Mouse (Mus musculus): ENCODE measurements around the gene Auh. TPM values are rescaled to one million over a fixed set of nuclear protein-coding genes. Genes with fewer than 3 reads are reported as not detected.

The Auh gene
- polyA plus RNA-seq, 1 experiment from 2014 or later: 34.8 TPM

DNA sequence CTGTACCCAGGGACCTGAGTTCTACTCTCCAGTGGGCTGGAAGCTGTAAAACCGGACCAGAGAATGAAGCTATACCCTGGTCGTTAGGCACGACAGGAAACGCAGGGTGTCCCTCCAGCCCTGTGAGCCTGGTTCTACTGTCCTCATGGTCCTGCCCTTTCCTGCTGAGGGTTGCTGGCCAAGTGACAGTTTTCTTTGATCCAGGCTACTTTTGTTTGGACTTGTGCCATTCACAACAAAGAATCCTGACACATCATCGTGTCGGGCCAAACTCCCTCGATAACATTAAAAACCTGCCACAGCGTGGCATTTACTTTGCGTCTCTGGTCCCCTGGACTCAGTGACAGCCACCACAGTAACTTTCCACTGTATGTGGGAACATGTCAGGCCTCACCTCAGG lies 107.9 kb downstream of the Auh start:
- TF ChIP-seq CTCF (IDR thresholded peaks at IDR 0.05; ENCODE audit: low read depth): no peak
- H3K4me1 ChIP-seq (ENCODE audit: insufficient read depth): peaks cover 45% of the 10 kb centered on the region
- 25% methylated on average over 9 of the region's 9 CpGs for WGBS
- no peak overlapping the region for H3K4me3 ChIP-seq (ENCODE audit: low read depth, low read length)
- DNase-seq (peak; percentile 71), ATAC-seq (ENCODE audit: insufficient read depth) (0 out of 2 replicates have a peak, but pooled peaks have one; percentile 22)
- H3K9me3 ChIP-seq (ENCODE audit: low read depth, low read length): no peaks in the 10 kb centered on the region
- no peaks in the 10 kb centered on the region for H3K27me3 ChIP-seq (ENCODE audit: insufficient read depth, low read length)
- no peaks in the 10 kb centered on the region for H3K36me3 ChIP-seq (ENCODE audit: insufficient read depth)
- peak overlapping the region; percentile 6; the same call in 1 of the 2 replicates for H3K4me2 ChIP-seq
- 0 out of 2 replicates have a peak overlapping the region, but pooled peaks have one; percentile 21 for H3K9ac ChIP-seq
- H3K27ac ChIP-seq (ENCODE audit: low read depth): peak overlapping the region; percentile 76

DNA sequence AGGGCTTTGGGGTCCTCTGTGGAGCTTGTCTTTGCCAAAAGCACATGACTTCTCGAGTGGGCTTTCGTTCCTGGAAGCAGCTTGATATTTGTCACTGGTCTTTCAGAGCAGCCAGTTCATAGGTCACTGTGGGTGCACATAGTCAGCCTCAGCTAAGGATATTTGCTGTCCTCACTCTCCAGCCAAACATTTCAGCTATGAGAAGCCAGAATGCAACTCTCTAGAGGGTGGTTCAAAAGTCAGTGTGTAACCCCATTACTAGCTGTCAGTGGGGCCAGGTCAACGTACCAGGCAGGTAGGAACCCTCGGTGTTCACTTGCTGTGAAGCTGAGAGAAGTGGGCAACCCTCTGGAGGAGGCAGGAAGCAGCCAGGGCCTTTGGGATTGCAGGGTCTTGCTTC lies 109.6 kb downstream of the Auh start:
- H3K4me1 ChIP-seq (ENCODE audit: insufficient read depth): peaks cover 40% of the 10 kb centered on the region

DNA sequence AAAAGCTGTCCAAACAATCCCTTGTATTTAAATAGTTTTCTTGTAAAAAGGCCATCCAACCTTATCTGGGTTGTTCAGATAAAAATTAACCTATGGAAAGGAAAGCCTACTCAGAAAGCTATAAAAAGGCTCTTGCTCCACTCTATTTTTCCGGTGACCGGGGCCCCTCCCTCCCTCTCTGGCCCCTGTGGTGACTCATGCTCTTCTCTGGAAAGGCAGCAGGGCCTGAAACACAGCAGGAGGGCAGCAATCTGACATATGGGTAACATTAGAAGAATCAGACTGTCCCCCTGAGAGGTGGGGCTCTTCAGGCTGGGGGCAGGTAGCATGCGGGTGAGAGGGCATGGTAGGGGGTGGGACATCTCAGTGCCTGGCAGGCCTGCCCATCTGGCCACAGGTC lies 110.7 kb downstream of the Auh start:
- ATAC-seq (ENCODE audit: insufficient read depth) (0 out of 2 replicates have a peak, but pooled peaks have one; percentile 35), DNase-seq (peak; percentile 69)
- Histone ChIP-seq H3K4me3 (ENCODE audit: low read depth, low read length) (no peak overlapping the region), H3K4me1 (ENCODE audit: insufficient read depth) (peaks cover 40% of the 10 kb centered on the region), H3K27me3 (ENCODE audit: insufficient read depth, low read length) (no peaks in the 10 kb centered on the region), H3K9ac (no peak overlapping the region), H3K9me3 (ENCODE audit: low read depth, low read length) (no peaks in the 10 kb centered on the region), H3K4me2 (0 out of 2 replicates have a peak overlapping the region, but pooled peaks have one; percentile 10), H3K27ac (ENCODE audit: low read depth) (peak overlapping the region; percentile 81; the same call in 1 of the 2 replicates), H3K36me3 (ENCODE audit: insufficient read depth) (no peaks in the 10 kb centered on the region)
- no peak for TF ChIP-seq CTCF (IDR thresholded peaks at IDR 0.05; ENCODE audit: low read depth)
- 18% methylated on average over 3 of the region's 3 CpGs for WGBS

More for the DNA sequence above, 109.6 kb downstream of the Auh start:
- H3K4me3 ChIP-seq (ENCODE audit: low read depth, low read length): no peak overlapping the region
- no peaks in the 10 kb centered on the region for H3K36me3 ChIP-seq (ENCODE audit: insufficient read depth)
- H3K9me3 ChIP-seq (ENCODE audit: low read depth, low read length): no peaks in the 10 kb centered on the region
- no peak overlapping the region for H3K9ac ChIP-seq
- no peak for TF ChIP-seq CTCF (IDR thresholded peaks at IDR 0.05; ENCODE audit: low read depth)
- DNase-seq: no peak
- H3K4me2 ChIP-seq: no peak overlapping the region
- 67% methylated on average over 4 of the region's 4 CpGs for WGBS
- no peaks in the 10 kb centered on the region for H3K27me3 ChIP-seq (ENCODE audit: insufficient read depth, low read length)
- ATAC-seq (ENCODE audit: insufficient read depth): no peak
- peak overlapping the region; percentile 1; the same call in 1 of the 2 replicates for H3K27ac ChIP-seq (ENCODE audit: low read depth)

DNA sequence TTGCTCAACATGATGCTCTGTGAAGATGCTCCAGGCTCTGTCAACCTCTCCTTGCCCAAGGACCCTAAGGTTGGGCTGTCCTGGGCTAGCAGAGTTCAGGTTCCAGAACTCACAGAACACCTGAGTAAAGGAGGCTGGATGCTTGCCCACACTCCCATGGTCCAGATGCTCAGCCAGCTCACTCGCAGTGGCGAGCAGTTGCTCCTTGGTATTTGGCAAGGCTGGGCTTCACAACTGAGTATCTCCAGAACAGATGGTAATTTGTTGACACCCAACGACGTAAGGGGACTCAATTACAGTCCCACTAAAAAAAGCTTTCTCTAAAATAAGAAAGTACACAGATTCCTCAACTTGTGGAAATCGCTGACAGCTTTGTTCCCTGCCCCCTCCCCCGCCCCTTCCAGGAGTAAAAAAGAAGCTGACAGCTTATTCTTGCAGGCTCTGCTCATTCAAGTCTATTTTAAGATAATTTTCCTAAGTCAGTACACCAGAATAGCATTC lies 111.4 kb downstream of the Auh start:
- H3K27ac ChIP-seq (ENCODE audit: low read depth): peak overlapping the region; percentile 81; the same call in 1 of the 2 replicates
- no peak overlapping the region for H3K4me2 ChIP-seq
- ATAC-seq (ENCODE audit: insufficient read depth): no peak
- H3K9ac ChIP-seq: no peak overlapping the region
- H3K4me1 ChIP-seq (ENCODE audit: insufficient read depth): peaks cover 38% of the 10 kb centered on the region
- H3K36me3 ChIP-seq (ENCODE audit: insufficient read depth): no peaks in the 10 kb centered on the region
- WGBS: 22% methylated on average over 6 of the region's 6 CpGs
- H3K9me3 ChIP-seq (ENCODE audit: low read depth, low read length): no peaks in the 10 kb centered on the region
- H3K27me3 ChIP-seq (ENCODE audit: insufficient read depth, low read length): no peaks in the 10 kb centered on the region
- TF ChIP-seq CTCF (IDR thresholded peaks at IDR 0.05; ENCODE audit: low read depth): no peak
- peak; percentile 39 for DNase-seq
- H3K4me3 ChIP-seq (ENCODE audit: low read depth, low read length): no peak overlapping the region

DNA sequence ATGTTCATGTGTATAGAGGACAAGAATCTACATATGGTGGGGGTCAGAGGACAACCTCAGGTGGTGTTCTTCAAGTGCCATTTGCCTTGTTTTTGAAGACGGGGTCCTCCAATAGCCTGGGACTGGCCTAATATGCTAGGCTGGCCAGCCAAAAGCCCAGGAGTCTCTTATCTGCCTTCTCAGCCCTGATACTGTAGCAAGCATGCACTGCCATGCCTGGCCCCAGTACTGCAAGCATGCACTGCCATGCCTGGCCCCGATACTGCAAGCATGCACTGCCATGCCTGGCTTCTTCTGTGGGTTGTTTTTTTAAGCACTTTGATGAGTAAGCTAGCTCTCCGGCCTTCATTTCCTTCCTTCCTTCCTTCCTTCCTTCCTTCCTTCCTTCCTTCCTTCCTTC lies 115.7 kb downstream of the Auh start:
- no peak for DNase-seq
- 72% methylated on average over 3 of the region's 3 CpGs for WGBS
- no peak overlapping the region for H3K27ac ChIP-seq (ENCODE audit: low read depth)
- peaks cover 5% of the 10 kb centered on the region; the same call in 1 of the 2 replicates for H3K4me1 ChIP-seq (ENCODE audit: insufficient read depth)
- no peak overlapping the region for H3K9ac ChIP-seq
- H3K4me3 ChIP-seq (ENCODE audit: low read depth, low read length): no peak overlapping the region
- no peaks in the 10 kb centered on the region for H3K27me3 ChIP-seq (ENCODE audit: insufficient read depth, low read length)
- no peaks in the 10 kb centered on the region for H3K36me3 ChIP-seq (ENCODE audit: insufficient read depth)
- no peak overlapping the region for H3K4me2 ChIP-seq
- no peaks in the 10 kb centered on the region for H3K9me3 ChIP-seq (ENCODE audit: low read depth, low read length)
- ATAC-seq (ENCODE audit: insufficient read depth): no peak
- no peak for TF ChIP-seq CTCF (IDR thresholded peaks at IDR 0.05; ENCODE audit: low read depth)

DNA sequence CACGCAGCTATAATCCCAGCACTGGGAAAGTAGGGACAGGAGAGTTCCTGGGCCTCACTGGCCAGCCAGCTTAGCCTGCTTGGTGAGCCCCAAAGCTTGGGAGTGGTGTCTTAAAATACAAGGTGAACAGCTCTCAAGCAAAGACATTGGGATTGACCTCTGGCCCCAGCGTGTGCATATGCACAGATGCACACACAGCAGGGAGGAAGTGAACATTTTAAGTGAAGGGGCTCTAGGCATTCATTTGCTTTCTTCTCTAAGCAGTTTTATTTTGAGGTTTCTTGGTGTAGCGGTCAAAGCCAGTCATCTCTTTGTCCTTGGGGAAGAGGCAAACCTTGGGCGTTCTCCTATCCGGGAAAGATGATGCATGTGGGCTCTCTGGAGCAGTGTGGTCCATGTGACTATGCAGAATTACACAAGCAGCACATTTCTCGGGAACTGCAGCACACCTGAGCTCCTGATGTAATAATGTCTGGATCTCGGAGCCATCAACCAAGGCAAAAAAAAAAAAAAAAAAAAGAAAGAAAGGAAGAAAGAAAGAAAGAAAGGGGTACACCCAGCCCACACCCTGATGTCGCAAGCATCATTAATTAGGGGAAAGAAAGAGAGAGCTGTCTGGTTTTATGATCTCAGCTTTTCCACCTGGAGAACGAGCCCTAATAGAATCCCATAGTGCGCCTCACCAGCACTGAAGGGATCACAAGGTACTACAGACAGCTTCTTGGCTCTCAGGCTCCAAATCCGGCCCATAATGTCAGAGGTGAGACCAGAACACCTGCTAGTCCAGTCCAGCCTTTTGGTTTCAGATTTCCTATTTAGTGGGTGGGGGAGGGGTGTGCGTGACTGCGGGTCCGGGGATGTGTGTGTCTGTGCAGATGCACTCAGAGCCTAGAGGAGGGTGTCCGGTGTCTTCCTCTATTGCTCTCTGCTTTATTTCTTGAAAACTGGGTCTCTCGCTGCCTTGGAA lies 116.6 kb downstream of the Auh start:
- no peaks in the 10 kb centered on the region for H3K9me3 ChIP-seq (ENCODE audit: low read depth, low read length)
- no peak overlapping the region for H3K27ac ChIP-seq (ENCODE audit: low read depth)
- ATAC-seq (ENCODE audit: insufficient read depth): no peak
- H3K9ac ChIP-seq: no peak overlapping the region
- peaks cover 1% of the 10 kb centered on the region; the same call in 1 of the 2 replicates for H3K4me1 ChIP-seq (ENCODE audit: insufficient read depth)
- WGBS: 66% methylated on average over 16 of the region's 16 CpGs
- H3K36me3 ChIP-seq (ENCODE audit: insufficient read depth): no peaks in the 10 kb centered on the region
- no peak for DNase-seq
- no peak overlapping the region for H3K4me3 ChIP-seq (ENCODE audit: low read depth, low read length)
- TF ChIP-seq CTCF (IDR thresholded peaks at IDR 0.05; ENCODE audit: low read depth): no peak
- no peak overlapping the region for H3K4me2 ChIP-seq
- H3K27me3 ChIP-seq (ENCODE audit: insufficient read depth, low read length): no peaks in the 10 kb centered on the region

DNA sequence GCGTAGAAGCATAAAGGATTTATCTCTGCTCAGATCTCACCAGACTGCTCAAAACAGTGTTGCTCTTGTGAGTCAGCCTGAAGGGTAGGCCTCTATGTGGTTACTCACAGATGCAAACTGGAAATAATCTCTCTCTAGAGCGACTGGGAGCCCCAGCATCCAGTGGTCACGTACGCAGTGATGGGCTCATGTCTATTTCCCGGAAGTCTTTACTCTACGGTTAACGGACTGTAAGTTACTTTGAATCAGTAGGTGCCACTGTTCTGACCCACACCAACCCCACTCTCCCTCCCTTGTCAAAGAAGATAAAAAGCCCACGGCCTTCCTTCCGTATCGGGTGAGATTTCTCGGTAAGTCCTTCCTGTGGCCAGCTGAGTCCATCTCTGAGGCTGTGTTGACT lies 121.8 kb downstream of the Auh start:
- ATAC-seq (ENCODE audit: insufficient read depth) (no peak), DNase-seq (no peak)
- Histone ChIP-seq H3K4me3 (ENCODE audit: low read depth, low read length) (no peak overlapping the region), H3K4me2 (no peak overlapping the region), H3K9ac (no peak overlapping the region), H3K4me1 (ENCODE audit: insufficient read depth) (peaks cover 9% of the 10 kb centered on the region; the same call in 1 of the 2 replicates), H3K36me3 (ENCODE audit: insufficient read depth) (no peaks in the 10 kb centered on the region), H3K9me3 (ENCODE audit: low read depth, low read length) (no peaks in the 10 kb centered on the region), H3K27me3 (ENCODE audit: insufficient read depth, low read length) (no peaks in the 10 kb centered on the region), H3K27ac (ENCODE audit: low read depth) (no peak overlapping the region)
- TF ChIP-seq CTCF (IDR thresholded peaks at IDR 0.05; ENCODE audit: low read depth): no peak
- 86% methylated on average over 11 of the region's 11 CpGs for WGBS
